Mouse (Mus musculus) right cerebral cortex, postnatal 14 days (tissue): ENCODE measurements at regions not wholly inside any gene's neighbourhood (a gene's known extent, or its start where the extent isn't known, plus 50 kb on each side); places are given as distances from the start of the nearest gene placed in this dataset.

ENCODE experiments used
- DNase-seq: peaks from one replicate; pipeline ENCODE4 v3.0.0; 2022

DNA sequence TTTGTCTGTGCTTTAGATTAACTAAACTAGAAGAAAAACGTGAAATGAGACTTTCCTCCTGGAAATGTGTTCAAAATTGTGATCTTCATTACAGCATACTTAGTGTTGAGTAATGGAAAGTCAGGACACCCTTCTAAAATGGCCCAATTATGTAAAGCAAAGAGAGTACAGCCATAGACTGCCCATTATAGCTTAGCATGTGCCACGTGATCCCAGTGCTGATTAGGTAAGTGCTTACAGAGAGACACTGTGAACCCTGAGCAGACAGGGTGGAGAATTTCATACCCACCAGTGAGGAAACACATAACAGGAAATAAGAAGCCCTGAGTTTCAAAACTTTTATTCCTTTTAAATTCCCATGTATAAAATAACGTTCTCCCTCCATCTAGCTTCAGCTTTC lies 587.3 kb upstream of the Nrsn1 start:
- DNase-seq = no peak

DNA sequence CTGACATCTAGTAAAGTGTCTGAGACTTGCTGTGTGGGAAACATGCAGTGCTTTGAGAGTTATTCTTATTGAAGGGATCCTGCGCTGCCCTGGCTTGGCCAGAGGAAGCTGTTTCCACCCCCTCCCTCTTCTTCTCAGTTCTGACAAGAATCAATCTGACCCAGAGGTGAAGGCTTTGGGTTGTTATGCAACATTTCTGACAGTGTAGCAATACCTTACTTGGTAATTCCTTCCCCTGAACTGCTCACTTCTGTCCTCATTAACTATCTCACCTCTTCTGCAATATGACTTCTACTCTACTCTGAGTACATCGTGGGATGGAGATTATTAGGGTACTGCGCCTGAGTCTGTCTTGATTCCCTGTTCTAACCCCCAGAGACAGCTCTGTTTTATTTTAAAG lies 586.8 kb upstream of the Nrsn1 start:
- DNase-seq = no peak

DNA sequence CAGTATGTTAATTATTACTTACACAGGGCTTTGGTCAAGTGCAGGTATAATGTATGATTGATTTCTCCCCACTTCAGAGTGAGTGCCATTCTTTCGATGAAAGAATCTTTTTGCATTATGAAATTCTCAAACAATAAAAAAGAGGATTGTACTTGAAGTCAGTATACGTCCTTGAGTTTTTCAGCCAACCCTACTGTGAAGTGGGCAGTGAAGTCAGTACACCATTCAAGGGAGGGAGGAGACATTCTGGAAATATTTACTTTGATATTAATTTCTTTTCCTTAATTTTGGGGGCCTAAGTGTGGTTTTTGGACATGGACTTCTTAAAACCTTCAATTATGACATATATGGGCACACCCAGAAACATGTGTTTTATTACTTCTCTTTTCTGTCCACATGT lies 586.2 kb upstream of the Nrsn1 start:
- no peak for DNase-seq

DNA sequence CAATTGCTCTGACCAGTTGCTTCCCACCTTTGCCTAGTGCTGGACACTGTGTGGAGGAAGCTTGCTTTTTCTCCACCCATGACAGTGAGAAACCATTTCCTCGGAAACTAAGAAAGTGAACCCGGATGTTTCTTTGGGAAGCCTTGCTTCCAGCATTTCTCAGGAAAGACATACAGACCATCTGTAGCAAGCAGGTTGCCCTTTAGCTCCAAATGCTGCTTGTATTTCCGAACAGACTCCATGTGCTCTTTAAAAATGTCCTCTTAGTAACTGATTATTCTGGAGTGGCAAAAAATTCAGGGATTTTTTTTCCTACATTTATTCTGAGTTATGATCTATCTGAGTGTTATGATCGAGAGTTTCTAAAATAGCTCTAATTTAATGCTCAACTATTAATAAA lies 577.9 kb upstream of the Nrsn1 start:
- no peak for DNase-seq

DNA sequence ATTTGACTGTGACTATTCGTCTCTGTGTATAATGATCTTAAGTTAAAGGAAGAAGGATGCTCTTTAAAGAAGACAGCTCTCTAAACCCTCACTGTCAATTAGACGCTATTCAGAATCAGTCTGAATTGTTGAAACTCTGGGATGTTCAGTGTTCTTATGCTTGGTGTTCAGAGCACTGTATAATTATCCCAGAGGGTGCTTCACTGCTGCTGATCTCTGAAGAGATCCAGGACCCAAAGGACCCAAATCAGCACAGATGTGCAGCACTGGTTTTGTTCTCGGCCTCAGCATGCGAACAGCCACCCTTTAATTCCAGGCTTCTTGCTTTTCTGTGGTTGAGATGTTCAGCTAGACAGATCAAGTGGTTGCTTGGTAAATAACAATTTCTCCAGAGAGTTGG lies 567.9 kb upstream of the Nrsn1 start:
- DNase-seq = no peak

DNA sequence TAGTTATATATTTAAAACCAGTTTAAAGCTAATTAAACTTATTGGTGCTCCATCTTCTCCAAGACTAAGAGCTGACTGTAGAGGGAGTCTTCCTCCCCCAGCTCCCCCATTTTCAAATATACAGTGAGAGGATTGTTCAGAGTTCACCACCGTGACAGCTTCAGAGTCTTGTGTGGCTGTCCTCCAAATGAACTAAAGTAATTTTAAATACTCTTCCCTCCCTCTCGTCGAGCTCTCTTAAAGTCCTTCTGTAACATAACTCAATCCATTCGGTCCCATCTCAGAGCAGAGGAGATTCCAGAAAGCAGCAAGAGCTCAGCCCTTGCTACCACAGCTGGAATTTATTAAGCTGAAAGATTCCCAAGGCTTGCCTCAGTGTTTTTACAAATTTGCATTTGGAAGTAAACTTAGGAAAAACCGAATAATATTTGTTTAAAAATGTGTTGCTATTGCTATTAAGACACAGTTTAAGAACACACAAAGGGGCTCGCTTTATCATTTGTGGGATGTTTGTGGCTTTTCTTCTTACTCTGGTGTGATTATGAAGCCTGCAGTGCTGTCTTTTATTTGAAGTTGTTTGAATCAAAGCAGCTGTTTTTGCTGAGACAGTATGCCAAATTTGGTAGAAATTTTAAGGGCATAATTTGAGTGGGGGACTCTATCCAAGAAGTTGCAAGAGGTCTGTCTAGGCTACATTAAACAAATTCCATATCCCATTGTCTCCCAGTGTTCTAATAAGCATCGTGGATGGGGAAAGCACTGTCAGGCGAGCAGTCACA lies 559.0 kb upstream of the Nrsn1 start:
- DNase-seq = no peak

DNA sequence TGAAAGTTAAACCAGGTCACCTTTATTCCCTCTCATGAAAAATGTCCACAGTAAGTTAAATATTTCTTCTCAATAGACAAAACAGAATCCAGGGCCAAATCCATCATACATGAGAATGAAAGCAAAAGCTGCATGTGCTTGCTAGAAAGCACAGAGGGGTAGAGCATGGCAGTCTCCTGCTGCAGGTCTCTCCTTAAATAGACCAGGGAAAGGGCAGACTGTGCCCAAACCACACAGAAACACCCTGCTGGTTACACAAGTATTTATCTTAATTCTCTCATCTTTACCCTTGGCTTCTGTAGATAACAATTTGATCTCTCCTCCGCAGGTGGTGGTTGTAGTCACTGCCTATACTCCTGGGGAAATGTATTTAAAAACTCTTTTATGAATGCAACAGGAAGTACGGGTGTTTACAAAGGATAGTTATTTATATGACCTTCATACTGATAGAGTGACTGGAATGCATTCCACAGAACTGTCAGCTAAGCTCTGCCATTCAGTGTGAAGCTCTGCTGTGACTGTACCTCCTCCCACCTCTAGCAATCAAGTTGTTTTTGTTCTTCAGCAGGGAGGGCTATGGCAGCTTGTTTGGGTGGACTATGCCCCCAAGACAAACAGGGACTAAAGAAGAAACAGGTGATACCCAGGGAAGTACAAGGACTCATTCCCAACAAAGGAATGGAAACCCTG lies 538.4 kb upstream of the Nrsn1 start:
- no peak for DNase-seq

DNA sequence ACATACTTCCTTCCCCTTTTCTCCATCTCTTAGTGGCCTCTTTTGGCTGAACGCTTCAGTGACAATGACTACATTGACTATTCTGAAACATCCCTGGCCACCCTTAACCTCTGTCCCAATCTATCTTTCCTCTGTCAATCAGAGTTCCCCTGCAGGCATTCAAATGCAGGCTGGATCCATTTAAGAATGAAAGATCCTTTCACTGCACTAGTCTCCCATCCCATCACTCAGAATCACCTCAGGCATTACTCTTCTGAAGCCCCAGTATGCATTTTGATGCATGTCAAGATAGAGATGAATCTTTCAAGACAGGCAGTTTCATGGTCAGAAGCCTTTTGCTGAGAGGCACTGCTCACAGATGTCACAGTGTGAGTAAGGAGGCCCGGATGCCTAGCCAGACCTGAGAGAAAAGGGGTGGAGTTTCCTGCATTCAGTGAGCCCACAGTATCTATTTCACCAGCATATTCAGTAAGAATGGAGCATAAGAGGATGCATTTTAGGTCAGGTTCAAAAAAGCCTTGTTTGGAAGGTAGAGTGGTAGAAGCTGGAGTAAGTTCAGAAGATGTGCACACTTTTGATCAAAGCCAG lies 523.0 kb upstream of the Nrsn1 start:
- no peak for DNase-seq

DNA sequence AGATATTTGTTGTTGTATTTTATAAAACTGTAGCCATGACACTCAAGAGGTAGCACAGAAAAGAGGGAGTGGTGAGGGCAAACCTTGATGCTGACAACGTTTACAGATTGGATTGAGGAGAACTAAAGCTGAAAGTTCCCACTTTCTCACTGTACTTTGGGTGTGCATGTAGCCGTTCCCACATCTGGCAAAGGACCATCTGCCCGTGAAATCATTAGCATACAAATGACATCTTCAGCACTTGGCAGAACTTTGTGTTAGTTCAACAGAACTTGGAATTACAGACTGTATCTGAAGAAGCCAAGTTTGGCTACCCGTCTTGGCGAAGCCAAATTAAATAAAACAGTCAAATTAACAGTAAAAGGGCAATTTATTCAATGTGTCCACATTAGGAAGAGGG lies 510.9 kb upstream of the Nrsn1 start:
- DNase-seq = no peak

DNA sequence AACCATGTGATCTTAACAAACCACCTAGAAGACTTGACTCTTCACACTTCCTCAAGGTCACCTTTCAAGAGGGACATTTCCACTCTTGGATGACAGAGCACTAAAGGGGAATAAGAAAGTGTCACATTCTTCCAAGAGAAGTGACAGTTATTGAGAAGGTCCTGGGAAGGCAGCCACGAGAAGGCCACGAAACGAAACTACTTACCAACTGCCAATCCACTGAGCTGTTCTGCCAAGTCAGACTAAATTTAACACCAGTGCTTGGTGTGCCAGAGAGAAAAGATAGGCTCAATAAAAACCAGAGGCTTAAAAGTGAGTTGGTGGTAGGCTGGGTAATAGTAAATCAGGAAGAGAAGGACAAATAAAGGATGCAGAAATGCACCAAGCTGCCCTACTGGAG lies 507.4 kb upstream of the Nrsn1 start:
- DNase-seq = no peak

DNA sequence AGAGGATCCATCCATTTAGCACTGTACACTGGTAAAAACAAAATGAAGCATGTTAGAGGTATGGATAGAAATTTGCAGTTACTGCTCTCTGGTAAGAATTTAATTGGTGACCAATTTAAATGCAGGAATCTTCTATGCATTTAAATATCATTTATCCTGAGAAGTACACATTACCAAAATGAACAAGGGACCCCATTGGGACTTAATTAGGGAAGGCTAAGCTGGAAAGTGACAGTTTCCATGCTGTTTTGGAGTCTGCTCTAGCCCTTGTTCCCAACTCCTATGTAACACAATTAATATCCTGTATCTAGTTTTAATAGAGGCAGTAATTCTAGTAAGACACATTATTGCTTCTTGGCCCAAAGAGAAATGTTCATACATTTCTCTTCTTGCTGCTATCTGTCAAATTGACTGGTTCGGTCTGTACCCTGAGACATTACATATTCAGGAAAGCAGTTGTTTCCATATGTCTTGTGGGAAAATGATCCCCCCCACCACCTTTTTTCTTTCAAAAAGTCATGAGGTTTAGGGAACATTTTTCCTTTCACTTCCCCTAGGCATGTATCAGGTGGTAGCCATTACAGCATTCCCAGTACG lies 504.4 kb upstream of the Nrsn1 start:
- no peak for DNase-seq

DNA sequence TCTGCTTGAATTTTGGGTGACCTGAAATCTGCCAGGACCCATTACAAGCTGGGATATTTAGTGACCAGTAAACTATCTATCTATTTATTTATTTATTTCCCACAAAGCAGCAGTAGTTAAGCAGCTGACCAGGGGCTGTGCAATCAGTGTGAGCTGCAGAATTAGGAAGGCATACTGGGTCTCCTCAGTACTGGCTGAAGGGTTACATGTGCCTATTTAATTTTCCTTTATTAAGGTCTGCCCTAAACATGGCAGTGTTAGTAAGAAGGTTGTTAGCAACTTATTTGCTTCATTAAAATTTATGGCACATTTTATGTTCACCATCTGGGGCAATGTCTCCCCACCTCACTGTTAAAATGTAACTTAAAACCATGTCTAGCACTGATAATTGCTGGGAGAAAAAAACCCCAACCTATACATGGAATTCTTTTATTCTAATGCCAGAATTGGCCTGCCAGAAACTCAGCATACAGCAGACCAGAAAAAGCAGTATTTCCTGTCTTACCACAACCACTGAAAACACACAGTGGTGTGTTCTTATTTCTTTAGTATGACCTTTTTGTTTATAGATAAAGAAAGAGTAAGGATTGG lies 484.3 kb upstream of the Nrsn1 start:
- no peak for DNase-seq

DNA sequence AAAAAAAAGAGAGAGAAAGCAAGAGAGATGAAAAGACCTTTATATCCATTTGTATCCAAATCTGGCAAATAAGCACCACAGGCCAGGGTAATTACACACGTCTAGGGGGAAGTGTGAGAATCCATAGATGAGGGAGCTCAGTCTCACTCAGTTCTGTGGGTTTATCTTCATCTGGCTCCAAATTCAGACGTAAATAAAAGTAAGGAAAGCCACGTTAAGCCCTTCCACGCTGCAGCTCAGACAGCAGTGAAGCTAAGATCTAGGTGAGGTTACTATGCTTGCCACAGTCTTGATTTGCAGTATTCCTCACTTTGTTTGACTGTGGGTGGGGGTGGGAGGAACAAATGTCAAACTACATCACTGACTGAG lies 481.1 kb upstream of the Nrsn1 start:
- DNase-seq = no peak

DNA sequence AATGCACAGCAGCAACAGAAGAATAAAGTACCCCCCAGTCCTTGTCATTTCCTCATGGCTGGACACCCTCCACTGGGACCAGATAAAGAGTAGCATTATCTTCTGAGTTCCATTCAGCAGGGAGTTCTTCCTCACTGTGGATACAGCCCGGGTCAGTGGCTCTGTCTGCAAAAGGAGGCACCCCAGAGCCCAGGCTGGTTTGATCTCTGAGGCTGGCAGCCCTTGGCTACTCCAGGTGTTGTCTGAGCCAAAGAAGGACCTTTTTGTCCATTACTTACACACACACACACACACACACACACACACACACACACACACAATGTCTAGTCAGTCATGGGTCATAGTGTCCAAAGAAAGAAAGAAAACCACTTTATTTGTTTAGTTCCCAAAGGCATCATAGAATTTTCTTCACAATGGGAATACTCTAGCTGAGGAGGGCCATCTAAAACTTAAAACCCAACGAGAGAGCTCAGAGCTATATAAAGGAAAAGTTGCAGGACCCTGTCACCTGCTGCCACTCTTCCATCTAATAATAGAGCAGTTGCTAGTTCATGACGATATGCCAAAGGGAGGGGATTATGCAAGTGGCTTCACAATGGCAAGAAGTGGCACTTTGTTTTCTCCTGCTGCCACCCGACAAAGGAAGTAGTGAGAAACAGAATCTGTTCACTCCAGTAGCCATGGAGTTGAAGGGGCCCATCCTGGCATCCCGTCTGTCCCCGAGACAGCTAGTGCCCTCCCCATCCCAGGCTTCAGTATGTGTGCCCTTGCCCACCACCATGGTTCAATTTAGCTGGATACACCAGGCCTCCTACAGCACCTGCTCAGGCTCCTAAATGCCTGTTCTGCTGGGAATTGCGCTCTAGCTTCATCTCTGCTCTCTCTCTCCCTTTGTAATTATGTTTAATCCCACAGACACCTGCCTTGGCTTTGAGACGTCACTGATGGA lies 480.4 kb upstream of the Nrsn1 start:
- no peak for DNase-seq

DNA sequence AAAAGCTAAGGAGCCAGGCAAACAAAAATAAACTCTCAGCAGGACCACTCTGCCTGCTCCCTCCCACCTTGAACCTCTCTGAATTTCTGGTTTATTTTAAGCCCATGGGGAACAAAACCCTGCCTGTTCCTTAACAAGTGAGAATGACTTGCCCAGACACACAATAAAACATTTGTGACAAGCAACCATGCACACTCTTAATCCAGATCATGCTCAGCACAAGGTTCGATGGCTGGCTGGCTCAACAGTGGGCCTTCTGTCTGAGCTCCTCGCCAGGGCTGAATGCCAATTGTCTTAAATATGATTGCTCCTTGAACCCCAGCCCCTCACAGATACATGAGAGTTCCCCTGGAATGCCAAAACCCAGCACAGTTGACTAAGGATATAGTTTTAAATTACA lies 468.3 kb upstream of the Nrsn1 start:
- DNase-seq = peak; percentile 7

DNA sequence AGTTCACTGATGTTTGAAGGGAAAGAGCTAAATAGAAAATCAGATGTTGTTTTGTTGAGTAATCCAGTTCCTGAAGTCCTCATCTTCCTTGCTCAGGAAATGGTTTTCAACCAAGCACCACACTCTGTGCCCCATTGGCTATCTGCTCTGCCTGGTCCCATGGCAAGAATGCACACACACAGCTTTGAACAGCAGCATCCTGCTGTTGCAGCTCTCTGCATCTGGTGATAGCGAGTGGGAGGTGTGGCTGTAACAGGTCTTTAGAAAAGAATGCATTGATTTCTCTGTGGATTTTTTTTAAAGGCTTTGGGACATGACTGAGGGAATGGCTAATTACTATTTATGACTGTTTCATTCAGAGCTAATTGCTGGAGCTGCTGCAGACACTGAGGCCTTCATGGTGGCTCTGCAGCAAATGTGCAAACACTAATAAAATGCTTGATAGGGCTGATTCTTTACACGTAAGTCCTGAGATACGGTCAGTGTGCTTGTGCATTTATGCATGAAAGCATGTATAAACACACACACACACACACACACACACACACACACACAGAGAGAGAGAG lies 459.1 kb upstream of the Nrsn1 start:
- no peak for DNase-seq

DNA sequence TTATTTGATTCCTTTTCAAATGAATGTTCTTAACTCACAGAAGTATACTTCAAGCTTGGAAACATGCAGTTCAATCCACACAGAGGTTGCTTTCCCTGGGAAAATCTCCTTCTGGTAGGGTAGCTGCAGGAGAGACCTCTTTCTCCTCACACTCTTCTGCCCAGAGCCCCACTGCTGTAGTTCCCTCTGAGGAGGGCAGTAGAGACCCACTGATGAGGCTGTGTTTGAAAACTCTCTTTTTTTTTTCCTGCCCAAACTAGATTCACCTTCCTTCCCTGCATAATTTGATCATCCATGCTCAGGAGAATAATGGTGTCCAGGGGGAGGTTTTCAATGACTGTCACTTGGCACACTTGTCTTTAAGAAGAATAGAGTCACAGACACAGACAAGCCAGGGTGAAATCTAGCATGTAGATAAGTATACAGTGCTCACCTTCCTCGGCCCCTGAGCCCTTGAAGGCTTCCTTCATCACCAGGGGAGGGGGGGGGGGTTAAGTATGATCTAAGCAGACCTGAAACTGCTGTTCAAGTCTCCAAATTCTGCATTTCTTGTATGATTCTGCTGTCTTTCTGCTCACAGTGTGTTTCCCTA lies 457.3 kb upstream of the Nrsn1 start:
- peak; percentile 21 for DNase-seq

DNA sequence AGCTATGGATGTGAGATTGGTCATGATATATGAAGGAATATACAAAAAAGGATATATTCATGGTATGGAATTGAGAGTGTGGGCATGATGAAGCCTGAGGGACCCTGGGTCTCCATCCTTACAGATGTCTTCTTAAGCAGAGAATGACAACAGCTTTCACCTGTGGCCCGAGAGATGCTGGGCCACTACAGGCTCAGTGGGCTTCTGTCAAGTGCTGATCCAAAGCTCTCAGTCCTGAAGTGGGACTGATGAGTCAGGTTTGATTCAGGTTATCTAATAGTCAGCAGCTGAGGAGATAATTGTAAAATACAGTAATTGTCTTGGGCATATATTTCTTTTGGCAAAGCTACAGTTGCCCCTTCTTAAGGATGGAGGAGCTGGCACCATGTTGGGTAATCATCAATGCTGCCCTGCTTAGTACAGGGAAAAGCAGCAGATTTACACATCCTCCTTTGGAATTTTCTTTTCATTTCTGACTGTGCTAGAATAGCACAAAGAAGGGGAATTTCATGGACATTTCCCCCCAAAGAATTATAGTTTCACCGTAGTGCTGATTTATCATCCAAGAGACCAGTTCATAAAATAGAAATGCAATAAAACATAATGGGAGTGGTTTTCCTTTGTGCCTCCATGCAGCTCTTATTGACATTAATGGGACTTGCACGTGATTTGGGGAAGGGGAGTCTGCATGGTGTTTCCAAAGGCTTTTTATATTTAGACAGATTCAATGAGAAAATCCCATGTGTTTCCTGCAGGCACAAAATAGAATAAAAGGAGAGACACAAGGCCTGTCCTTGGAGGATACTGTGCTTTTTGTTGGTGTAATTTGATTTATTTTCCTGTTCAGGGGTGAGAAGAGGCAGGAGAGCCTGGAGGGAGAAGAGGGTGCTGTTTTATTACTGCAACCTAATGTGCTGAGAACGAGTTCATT lies 452.6 kb upstream of the Nrsn1 start:
- no peak for DNase-seq

DNA sequence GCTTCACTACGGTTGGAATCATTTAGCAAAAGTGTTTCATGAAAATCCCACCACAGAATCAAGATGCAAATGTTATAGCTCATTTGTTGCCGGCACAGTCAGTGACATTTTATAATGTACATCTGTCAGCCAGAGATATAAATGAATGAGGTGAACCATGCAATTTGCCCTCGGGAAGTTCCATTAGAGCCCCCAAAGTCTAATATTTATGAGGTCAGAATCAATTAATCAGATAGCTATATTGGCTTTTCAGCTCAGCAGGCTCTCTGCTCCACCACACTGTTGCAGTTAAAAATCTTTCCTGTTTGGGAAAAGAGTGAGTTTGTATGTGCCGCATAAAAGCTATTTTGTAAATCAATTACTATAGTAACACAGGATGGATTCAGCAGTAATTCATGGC lies 430.7 kb upstream of the Nrsn1 start:
- DNase-seq = no peak

DNA sequence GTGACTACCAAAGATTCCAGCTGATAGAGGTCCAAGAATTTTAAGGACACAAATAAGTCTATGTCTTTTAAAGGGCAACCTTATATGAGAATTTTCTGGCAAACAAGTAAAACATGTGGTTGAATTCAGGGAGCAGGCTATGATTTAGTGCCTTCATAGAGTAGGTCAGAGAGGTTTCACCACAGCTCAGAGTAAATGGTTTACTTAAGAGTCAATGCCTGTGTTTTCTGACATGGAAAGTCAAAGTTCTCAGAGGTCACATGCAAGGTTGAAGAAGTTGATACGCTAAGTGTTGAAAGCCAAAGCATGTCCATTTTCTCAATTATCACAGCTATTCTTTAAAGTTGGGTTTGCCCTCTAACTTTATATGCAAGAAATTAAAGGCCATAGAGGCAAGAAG lies 425.7 kb upstream of the Nrsn1 start:
- no peak for DNase-seq
